Mouse (Mus musculus) stomach, postnatal 0 days (tissue): ENCODE measurements around the gene Slc6a11.

Source experiments
- CTCF ChIP-seq: IDR thresholded peaks from 2 replicates; pipeline ENCODE4 v1.5.1; 2016; ENCODE audit warnings: antibody characterized with exemption, low read depth, mild to moderate bottlenecking, moderate library complexity
- EP300 ChIP-seq: optimal IDR thresholded peaks from 2 replicates; pipeline ENCODE3; 2016; ENCODE audit warnings: antibody characterized with exemption

GRCm38 (mm10) chr6:114188869-114189268 lies 57.8 kb downstream of the Slc6a11 start:
- TF ChIP-seq CTCF (no peak), EP300 (no peak)
